Mouse (Mus musculus) naive thymus-derived CD4-positive, alpha-beta T cell, adult 5 months (primary cell): ENCODE measurements around the gene Spag6l. TPM values are rescaled to one million over a fixed set of nuclear protein-coding genes. Genes with fewer than 3 reads are reported as not detected.

Experiments used
- polyA plus RNA-seq: library from polyadenylated mRNA; unstranded; fragments of 100-300 nt; shearing (Covaris generic); gene quantifications from one replicate; pipeline ENCODE4 v1.2.1, GENCODE M21; 2017

The Spag6l gene
- not detected for polyA plus RNA-seq

GRCm38 (mm10) chr16:16828757-16829615, at the start of gene Spag6l:
TSS of gene Spag6l (minus strand) at chr16:16829456.

GRCm38 (mm10) chr16:16870617-16871331, 41.5 kb upstream of the Spag6l start, which contains the start of the genes Top3b and Vpreb1:
TSS of gene Top3b (plus strand) at chr16:16870736.
TSS of gene Vpreb1 (minus strand) at chr16:16870843.

DNA sequence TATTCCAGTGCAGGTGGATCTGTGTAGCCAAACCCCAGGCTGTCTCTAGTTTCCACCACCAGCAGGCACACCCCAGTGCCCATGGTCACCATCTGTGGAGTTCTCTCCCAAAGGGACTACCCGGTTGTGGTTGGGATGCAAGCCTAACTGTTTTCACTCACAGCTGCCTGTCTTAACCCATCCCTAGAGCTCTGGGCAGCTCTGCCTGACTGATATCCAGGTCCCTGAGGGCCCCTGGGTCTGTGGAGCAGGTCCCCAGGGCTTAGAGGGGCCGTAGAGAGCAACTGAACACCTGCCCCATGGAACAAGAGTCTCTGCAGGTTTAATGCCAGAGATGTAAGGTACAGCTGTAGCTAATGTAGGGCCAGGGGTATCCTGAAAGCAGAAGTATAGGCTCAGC, 34.7 kb upstream of the Spag6l start, which contains the start of gene Igll1:
Igll1 (minus strand) TSS at position 8 of the 400 bp plus-strand sequence.

Other genes with a start within 250 kb of the Spag6l start
- gene Fgd4, start 228.9 kb downstream of the Spag6l start, polyA plus RNA-seq = 0.39 TPM
- gene Olfr19, start 153.1 kb downstream of the Spag6l start, polyA plus RNA-seq = not detected
- not detected for gene Igll1, start 34.5 kb upstream of the Spag6l start, polyA plus RNA-seq
- 68.3 TPM for gene Top3b, start 41.3 kb upstream of the Spag6l start, polyA plus RNA-seq
- not detected for gene Vpreb1, start 41.4 kb upstream of the Spag6l start, polyA plus RNA-seq
- 18.2 TPM for gene Ppm1f, start 67.0 kb upstream of the Spag6l start, polyA plus RNA-seq
- 171 TPM for gene Mapk1, start 153.9 kb upstream of the Spag6l start, polyA plus RNA-seq
- 1.5 TPM for gene Ypel1, start 240.2 kb upstream of the Spag6l start, polyA plus RNA-seq